Mouse (Mus musculus): Measurements from ENCODE around the gene Phlda3.

GRCm38 (mm10) chr1:135799109-135799627, 33.2 kb downstream of the Phlda3 start:
- no peak for TF ChIP-seq POLR2A (IDR thresholded peaks at IDR 0.05; ENCODE audit: low read depth, low read length)
- no peak for TF ChIP-seq CTCF (IDR thresholded peaks at IDR 0.05; ENCODE audit: borderline replicate concordance, insufficient read depth, low read length)
